Mouse (Mus musculus) adrenal gland, postnatal 14 days (tissue): ENCODE measurements at regions not wholly inside any gene's neighbourhood (a gene's known extent, or its start where the extent isn't known, plus 50 kb on each side); places are given as distances from the start of the nearest gene placed in this dataset.

Source experiments
- DNase-seq: peaks from one replicate; pipeline ENCODE4 v3.0.0; 2021; ENCODE audit warnings: mixed read lengths

DNA sequence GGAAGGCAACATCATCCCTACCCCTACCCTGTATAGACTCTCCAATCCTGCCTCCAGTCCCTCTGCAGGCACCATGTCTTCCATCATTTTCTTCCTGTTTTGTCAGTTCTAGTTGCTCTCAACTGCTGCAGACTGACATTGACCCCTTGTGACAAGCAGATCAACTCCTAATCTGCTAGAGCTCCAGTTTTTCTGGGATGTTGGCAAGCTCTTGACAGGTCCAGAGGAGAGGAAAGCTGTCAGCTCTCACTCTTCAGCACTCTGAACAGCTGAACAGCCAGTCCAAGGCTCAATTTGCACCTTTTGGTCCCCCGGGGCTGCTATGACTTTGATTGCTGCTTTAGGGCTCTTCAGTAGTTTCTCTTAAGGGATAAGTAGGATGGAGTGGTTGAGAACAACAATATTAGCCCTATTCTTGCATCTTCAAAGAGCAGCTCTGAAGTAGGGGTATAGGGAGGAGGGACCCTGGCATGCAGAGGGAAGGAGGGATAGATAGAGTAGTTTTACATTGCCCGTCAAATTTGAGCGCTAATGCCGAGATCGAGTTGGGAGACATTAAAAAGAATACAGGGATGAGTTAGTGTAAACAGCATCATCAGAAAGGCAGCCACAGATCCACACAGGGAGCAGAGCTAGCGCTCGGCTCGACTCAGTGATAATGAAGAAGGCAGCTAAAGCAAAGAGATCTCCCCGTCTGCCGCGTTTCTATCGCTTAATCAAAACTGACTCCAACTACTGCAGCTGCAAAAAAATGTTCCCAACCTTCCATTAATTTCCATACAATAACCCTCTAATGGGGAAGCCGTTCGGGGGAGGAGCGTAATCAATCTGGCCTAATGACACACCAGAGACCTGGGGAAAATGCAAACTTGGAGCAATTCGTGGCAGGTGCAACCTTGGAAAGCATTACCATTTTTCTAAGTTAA is 257.1 kb upstream of the Camk1g start:
- DNase-seq: no peak

DNA sequence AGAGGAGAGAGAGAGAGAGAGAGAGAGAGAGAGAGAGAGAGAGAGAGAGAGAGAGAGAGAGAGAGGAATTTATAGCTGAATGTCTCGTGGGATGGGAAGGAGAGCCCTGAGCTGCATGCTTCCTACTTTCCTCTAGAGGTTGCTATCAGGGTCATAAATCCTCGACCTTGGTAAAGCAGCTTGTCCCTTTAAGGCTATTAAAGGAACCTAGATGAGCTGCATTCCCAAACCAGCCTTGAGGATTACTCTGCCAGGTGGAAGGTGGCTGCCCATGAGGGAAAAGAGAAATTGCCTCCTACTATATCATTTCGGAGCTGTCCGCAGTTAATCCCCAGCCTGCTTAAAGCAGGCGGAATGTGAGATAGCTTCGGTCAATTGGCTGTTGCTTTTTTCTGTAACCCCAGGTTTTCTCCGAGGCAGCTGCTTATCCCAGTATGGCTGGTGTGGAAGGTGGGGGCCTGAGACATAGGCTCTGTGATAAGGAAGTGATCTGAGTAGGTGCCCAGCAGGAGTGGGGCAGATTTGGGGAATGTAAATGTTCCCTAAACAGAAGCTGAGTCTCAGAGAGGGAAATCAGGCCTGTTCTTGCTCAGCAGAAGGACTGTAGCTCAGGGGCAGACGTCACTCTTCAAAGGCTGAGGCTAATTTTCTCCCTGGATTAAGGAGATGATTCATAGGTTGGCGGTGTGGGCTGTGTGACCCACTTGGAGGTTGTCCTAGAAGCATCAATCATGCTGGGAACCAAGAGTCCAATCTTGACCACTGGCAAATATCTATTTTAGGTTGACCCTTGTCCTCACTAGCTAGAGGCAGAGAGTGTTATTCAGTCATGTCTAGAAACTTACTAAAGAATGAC is 255.2 kb upstream of the Camk1g start:
- DNase-seq: peak; percentile 67

- no peak for DNase-seq
Observed at GRCm38 (mm10) chr1:193623571-193623970, 253.5 kb upstream of the Camk1g start.

- DNase-seq: no peak
Observed at GRCm38 (mm10) chr1:193618250-193618649, 248.2 kb upstream of the Camk1g start.

GRCm38 (mm10) chr1:193610471-193610870 is 240.4 kb upstream of the Camk1g start:
- DNase-seq: no peak

GRCm38 (mm10) chr1:193599895-193600294 is 229.8 kb upstream of the Camk1g start:
- DNase-seq: no peak

- peak; percentile 12 for DNase-seq
Observed at GRCm38 (mm10) chr1:193599163-193599562, 229.1 kb upstream of the Camk1g start.

DNA sequence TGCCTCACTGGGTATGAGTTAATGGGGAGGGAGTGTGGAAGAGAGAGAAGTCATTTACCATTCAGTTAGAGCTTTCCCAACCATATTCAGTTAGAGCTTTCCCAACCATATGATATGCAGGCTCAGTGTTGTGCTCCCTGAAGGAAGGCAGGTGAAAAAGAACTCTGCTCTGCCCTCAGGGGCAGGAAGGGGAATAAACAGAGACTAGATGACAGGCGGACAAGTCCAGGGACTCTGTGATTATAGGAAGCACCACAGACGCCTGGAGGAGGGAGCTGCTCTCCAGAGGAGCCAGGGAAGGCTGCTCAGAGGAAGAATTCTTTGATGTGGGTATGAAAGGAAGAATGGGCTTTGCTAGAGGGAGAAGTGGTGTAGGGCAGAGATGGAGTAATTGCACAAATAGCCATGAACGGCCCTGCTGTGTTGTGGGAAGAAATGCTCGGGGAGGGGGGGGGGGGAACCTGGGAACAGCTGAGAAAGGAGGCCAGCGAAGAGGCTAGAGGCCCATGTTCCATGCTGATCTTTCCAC is 220.3 kb upstream of the Camk1g start:
- DNase-seq: no peak

DNA sequence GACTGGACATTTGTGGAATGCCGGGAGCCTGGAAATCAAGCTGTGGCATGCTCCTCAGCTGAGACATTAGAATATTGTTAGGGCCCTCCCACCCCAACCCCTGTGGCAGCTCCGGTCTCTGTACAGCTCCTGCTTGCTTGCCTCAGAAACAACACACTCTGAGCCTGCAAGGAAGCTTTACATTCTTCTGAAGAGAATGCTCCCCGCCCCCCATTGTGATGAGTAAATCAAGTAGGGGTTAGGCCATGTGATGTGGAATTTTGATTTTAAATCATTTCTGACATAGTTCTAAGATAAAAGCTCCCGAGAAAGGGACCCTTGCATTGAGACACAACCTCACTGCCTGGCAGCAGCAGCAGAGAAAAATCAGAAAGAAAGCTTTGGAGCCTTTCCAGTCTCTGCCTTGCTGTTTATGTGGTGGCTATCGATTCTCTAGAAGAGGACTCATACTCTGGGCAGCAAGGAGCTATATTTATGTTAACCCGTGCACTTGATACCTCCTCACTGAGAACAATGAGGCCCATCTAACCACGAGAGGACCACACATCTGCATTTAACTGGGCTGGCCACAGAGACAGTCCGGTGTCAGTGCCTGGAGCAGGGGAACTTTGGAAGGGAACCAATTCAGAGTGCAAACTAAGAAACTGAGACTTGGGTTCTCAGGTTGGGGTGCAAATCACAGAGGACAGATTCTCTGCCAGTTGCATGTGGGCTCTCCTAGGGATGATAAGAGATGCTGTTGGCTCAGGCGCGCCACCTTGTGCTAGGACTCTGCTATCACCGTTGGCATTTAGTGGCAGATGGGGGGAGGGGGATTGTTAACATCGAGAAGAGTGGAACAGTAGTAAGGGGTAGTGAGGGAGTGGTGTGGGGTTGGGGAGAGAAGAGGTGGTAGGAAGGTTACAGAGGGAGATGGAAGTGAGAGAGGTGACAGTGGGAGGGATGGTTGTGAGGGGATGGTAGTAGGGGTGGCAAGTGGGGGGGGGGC is 218.7 kb upstream of the Camk1g start:
- peak; percentile 76 for DNase-seq

DNA sequence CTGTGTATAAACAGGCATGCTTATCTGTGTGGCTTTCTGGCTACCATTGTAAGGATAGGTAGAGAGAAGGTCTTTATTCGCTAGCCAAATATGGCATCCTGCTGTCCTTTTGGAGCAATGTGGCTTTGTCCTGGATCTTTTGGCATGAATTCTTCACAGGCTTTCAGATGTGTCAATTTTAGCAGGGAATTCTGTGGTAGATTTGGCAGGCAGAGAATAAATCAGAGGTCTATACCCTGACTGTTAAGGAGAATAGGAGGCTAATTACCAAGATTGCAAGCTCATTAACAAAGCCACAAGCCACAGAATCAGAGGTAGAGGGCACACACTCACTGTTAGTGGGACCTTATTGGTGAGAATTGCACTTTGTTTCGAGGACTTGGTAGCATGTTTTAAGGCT is 217.2 kb upstream of the Camk1g start:
- DNase-seq: no peak

- DNase-seq: no peak
Observed at GRCm38 (mm10) chr1:193586896-193587295, 216.8 kb upstream of the Camk1g start.

- DNase-seq: no peak
Observed at GRCm38 (mm10) chr1:193583791-193584190, 213.7 kb upstream of the Camk1g start.

- no peak for DNase-seq
Observed at GRCm38 (mm10) chr1:193580393-193580792, 210.3 kb upstream of the Camk1g start.

- no peak for DNase-seq
Observed at GRCm38 (mm10) chr1:193579671-193580070, 209.6 kb upstream of the Camk1g start.

DNA sequence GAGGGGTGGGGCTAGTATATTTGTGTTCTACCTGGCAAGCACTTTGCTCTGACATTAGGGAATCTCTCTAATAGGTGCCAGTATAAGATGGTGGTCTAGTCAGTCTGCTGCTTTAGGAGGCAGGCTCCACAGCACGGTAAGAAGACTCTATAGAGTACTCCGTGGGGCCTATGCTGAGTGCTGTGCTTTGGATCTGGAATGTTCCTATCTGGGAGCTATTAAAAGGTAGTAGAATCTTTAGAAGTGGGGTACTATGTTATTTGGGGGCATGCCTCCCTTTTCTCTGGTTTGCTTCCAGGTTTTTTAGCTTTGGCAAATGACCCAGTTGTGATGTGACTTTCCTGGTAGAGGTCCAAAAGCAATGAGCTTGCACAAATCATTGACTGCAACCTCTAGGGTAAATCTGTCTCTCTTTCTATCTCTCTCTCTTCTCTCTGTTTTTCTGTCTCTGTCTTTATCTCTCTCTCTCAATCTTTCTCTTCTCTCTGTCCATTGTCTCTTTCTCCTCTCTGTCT is 208.6 kb upstream of the Camk1g start:
- DNase-seq: peak; percentile 10

DNA sequence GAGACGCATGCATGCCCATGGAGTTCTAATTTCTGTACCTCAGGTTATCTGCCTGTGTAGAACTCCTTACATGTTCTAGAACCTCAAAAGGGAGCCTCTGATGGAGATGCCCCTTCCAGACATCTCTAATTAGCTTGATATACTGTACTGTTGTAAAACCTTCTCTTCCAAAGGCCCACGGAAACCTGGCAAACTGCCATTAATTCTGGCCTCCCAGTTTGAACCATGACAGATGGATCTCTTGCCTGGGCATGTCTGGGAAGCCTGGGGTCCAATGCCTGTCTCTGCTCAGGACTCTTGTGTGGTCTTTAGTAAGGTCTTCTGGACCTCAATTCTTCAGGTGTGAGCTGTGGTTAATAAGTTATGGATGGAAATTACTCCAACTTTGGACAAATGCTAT is 207.7 kb upstream of the Camk1g start:
- DNase-seq: no peak

- peak; percentile 82 for DNase-seq
Observed at GRCm38 (mm10) chr1:193575986-193576713, 206.1 kb upstream of the Camk1g start.

GRCm38 (mm10) chr1:193572827-193573226 is 202.7 kb upstream of the Camk1g start:
- no peak for DNase-seq

DNA sequence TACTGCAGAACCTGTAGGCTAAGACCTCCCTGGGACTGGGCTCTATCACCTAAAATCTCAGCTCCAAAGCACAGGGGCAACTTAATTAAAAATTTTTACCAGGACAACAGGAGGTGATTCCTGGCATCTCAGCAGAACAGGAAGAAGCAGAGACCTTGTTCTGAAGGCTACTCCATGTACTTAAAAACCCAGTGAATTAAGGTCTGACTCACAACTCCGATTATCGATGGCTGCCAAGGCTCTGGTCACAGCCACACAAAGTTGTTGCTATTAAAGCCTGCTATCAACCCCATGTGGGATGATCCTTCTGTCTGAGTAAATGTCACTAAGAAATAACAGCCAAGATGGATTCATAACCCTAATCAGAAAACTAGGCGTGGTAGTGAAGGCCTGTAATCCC is 202.3 kb upstream of the Camk1g start:
- peak; percentile 13 for DNase-seq

DNA sequence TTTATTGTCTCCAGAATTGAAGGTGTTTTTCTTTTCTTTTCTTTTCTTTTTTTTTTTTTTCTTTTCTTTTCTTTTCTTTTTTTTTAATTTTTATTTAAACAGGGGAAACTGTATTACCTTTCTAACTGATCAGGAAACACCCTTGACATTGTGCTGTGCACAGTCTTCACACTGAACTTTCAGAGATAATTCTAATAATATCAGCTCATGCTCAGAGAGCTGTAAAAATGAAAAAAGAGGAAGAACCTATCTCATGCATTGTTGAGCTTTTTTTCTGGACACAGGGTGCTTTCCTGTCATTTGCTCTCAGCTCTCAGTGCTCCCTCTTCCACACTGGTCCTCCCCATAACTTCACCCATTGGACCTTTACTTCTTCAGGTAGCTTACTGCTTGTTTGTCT is 201.0 kb upstream of the Camk1g start:
- DNase-seq: no peak
